Mouse (Mus musculus) layer of hippocampus, adult 2 months (tissue): ENCODE measurements at regions not wholly inside any gene's neighbourhood (a gene's known extent, or its start where the extent isn't known, plus 50 kb on each side); places are given as distances from the start of the nearest gene placed in this dataset.

Experiments used
- DNase-seq, 2 experiments: peaks; one replicate each; pipeline ENCODE4 v3.0.0; 2022; ENCODE audit warnings: low spot score in 2 of 2
- H3K27ac ChIP-seq: fragments of 200-600 bp; 2 replicates; pipeline ENCODE4 v1.8.1; 2022
- H3K4me3 ChIP-seq: fragments of 200-600 bp; 2 replicates; pipeline ENCODE4 v1.8.1; 2022; ENCODE audit warnings: mild to moderate bottlenecking
- CTCF ChIP-seq: fragments of 200-600 bp; conservative IDR thresholded peaks from 2 replicates; pipeline ENCODE4 v1.8.1; 2022; ENCODE audit warnings: antibody characterized with exemption, mild to moderate bottlenecking, moderate library complexity

- no peak overlapping the region for H3K27ac ChIP-seq
- H3K4me3 ChIP-seq = no peak overlapping the region
These were observed 160.3 kb downstream of the Dyrk2 start for GRCm38 (mm10) chr10:118709718-118710117.

DNA sequence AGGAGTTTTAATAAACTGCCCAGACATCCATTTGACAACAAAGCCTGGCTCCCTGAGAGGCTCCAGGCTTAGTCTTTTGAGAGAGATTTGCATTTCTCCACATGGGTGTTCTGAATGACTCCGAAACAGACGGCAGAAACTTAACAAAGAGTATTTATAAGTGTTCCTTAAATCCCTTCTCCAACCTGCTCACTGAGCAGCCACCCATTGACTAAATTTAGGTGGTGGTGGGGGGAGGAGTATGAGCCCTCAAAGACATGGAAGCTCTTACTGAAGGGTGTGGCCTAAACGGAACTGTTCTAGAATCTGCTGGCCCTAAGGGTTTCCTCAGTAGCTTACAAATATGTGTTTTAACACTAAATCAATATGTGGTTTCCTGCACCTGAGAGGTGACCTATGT, 158.5 kb downstream of the Dyrk2 start:
- Histone ChIP-seq H3K4me3 (no peak overlapping the region), H3K27ac (no peak overlapping the region)
- DNase-seq = no peak
- no peak for TF ChIP-seq CTCF

More at GRCm38 (mm10) chr10:118709718-118710117, 160.3 kb downstream of the Dyrk2 start:
- TF ChIP-seq CTCF = no peak
- no peak for DNase-seq

DNA sequence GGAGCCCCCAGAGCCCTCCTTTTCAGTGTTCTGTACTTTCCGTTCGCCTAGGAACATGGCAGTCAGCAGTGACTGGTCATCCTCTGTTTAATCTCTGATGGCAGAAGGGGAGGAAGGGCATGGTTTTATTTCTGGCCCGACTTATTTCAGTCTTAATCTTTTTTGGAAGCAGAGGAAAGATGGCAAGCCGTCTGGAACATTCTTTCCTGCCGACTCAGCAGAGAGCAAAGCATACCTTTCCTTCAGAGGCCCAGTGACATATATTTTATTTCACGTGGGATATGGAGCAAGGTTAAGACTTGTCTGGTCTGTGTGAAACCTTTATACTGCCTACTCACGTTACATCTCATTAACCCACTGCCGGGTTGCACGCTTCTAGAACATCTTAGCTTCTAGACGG, 158.1 kb downstream of the Dyrk2 start:
- TF ChIP-seq CTCF = no peak
- no peak overlapping the region for H3K4me3 ChIP-seq
- no peak overlapping the region for H3K27ac ChIP-seq
- DNase-seq = no peak

- DNase-seq = no peak
- no peak for TF ChIP-seq CTCF
These were observed 157.1 kb downstream of the Dyrk2 start for GRCm38 (mm10) chr10:118712951-118713350.

GRCm38 (mm10) chr10:118714179-118714581, 155.8 kb downstream of the Dyrk2 start:
- TF ChIP-seq CTCF = no peak
- Histone ChIP-seq H3K27ac (no peak overlapping the region), H3K4me3 (no peak overlapping the region)
- peak in 1 of 2 experiments; percentile 30 for DNase-seq

More at GRCm38 (mm10) chr10:118712951-118713350, 157.1 kb downstream of the Dyrk2 start:
- Histone ChIP-seq H3K4me3 (no peak overlapping the region), H3K27ac (no peak overlapping the region)

DNA sequence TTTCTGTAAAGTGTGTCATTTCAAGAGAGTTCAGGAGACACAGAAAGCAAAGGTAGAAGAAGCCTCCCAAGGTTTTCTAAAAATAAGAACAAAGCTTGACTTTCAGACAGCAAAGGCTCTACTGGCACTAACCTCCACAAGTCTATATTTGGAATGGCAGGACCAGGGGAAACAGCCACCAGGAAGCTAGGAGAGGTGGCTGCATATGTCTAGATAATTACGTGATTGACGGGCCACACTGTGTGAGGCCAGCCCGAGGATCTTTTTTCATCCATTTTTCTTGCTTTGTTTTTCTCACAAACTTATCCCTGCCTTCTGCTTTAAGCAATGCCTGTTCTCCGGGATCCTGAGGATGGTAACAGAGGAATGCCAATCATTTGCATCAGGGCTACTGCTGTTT, 155.4 kb downstream of the Dyrk2 start:
- no peak overlapping the region for H3K4me3 ChIP-seq
- TF ChIP-seq CTCF = no peak
- no peak for DNase-seq
- H3K27ac ChIP-seq = no peak overlapping the region

DNA sequence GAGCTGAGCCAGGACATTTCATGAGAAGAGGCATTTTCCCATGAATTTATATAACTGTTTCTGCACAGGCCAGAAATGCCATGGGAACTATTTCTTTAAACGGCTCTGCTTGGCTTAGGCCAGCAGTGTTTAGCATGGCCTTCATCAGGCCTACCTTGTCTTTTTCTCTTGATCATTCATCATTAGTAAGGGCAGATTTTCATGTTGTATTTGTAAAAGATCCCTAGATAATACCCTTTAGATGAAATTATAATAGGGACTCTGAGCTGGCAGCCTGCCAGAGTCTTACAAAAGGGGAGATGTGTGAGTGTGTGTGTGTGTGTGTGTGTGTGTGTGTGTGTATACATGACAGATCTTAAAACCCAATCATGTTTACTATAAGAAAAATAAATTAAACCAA, 149.4 kb downstream of the Dyrk2 start:
- Histone ChIP-seq H3K27ac (no peak overlapping the region), H3K4me3 (no peak overlapping the region)
- no peak for DNase-seq
- TF ChIP-seq CTCF = no peak

GRCm38 (mm10) chr10:118722132-118722551, 147.9 kb downstream of the Dyrk2 start:
- no peak for DNase-seq
- Histone ChIP-seq H3K4me3 (no peak overlapping the region), H3K27ac (no peak overlapping the region)
- no peak for TF ChIP-seq CTCF

GRCm38 (mm10) chr10:118722671-118723070, 147.3 kb downstream of the Dyrk2 start:
- DNase-seq = no peak
- H3K4me3 ChIP-seq = no peak overlapping the region
- no peak for TF ChIP-seq CTCF
- no peak overlapping the region for H3K27ac ChIP-seq

DNA sequence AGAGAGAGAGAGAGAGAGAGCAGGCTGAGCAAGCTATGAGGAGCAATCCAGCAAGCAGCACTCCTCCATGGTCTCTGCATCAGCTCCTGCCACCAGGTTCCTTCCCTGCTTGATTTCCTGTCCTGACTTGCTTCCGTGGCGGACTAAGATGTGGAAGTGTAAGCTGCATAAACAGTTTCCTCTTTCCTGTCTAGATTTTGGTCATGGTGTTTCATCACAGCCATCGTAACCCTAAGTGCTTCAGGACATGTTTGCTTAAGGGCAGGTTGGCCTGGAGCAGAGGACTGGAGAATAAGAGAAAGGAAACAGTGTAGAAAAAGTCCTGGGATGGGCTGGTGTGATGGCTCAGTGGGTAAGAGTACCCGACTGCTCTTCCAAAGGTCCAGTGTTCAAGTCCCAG, 133.9 kb downstream of the Dyrk2 start:
- no peak for DNase-seq
- H3K27ac ChIP-seq = no peak overlapping the region
- no peak for TF ChIP-seq CTCF
- H3K4me3 ChIP-seq = no peak overlapping the region

DNA sequence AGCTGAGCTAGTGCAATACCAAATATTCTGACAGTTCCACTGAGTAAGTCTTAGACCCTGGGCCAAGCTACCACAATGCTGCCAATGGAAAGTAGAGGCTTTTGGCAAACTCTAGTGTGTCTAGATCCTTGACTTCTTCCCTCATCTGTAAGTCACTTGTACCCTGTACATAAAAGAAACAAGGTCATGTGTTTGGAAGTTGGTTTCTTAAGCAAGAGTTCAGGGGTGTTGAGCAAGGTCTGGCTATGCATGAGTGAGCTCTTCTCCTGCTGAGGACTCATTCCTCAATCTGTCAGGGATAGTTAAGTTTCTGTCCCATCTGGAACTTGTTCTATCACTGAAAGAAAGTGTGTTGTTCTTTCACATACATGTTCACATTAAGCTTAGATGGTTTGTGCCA, 132.9 kb downstream of the Dyrk2 start:
- no peak for TF ChIP-seq CTCF

DNA sequence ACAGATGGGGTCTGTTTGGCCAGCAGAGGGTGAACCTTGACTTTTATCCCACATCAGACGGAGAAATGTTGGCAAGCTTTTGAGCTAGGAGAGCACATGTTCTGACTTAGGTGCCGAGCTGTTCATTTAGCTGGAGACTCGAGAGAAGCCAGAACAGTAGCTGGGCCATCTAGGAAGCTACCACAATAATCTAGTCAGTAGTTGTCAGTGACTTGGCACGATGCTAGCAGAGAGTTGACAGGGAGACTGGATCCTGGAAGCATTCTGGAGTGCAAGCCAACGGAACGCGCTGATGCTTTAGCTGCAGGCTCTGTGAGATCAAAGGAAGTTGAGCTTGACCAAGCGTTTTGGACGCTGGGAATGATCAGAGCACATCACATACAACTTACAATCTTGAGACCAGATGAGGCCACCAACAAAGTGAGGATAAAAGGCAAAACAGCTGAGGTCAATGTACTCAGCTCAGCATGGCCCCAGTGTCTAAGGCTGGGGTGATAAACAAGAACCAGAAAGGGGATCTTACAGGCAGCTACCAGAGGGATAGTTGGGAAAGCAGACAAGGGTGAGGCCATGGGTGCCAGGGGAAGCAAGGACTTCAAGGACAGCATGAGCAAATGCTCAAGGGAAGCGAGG, 130.0 kb downstream of the Dyrk2 start:
- TF ChIP-seq CTCF = no peak
- DNase-seq = no peak
- H3K4me3 ChIP-seq = no peak overlapping the region
- H3K27ac ChIP-seq = no peak overlapping the region

More for the DNA sequence above, 132.9 kb downstream of the Dyrk2 start:
- H3K4me3 ChIP-seq = no peak overlapping the region
- no peak for DNase-seq
- H3K27ac ChIP-seq = no peak overlapping the region

DNA sequence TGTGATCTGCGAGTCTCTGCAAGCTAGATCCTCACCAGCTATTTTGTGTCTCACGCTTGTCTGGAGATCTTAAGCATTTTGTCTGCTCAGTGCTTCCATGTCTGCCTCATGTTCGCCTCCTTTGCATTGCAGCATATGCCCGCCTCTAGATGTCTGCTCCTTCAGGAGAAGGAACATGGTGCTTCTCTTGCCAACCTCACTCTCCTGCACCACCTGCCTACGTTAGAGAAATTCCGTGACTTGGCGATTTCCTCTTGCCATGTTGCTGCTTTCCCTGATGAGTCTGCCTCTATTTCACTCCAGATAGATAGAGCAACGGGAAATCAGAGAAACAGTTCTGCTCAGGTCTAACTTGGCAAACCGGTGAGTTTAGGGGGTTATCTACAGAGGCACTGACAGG, 126.2 kb downstream of the Dyrk2 start:
- peak in 1 of 2 experiments; percentile 52 for DNase-seq
- H3K4me3 ChIP-seq = no peak overlapping the region
- no peak overlapping the region for H3K27ac ChIP-seq
- TF ChIP-seq CTCF = no peak

DNA sequence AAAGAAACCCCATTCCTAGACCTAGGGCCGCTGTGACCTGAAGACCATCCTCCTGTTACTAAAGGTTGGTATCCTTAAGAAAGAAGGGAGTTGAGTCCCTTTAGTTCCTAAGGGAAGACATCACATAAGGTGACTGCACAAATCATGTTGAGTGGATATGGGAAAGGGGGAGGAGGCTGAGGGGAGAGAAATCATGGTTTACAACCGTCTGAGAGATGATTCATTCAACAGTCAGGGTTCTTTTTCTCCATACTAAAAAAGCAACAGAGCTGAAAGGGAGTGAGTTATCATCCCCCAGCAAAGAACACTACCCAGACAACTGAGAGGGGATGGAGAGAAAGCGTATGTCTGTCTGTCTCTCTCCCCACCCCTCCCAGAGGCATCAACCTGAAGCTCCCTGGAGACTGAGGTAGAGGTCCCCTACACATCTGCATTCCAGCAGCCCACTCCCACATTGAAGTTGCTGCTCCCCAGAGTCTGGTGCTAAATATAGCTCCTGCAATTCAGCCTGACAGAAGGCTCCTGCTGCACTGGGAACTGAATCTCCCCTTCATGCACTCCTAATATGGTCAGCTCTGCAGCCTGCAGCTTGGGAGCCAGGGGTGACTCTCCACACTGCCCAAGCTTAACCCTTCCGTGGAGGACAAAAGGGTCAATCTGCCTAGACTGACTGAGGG, 123.2 kb downstream of the Dyrk2 start:
- H3K4me3 ChIP-seq = no peak overlapping the region
- peak overlapping the region; percentile 65 for H3K27ac ChIP-seq
- DNase-seq = peak in 1 of 2 experiments; percentile 41
- TF ChIP-seq CTCF = no peak
